Mouse (Mus musculus): ENCODE results near the gene Atxn7l1. TPM values are rescaled to one million over a fixed set of nuclear protein-coding genes. Genes with fewer than 3 reads are reported as not detected.

Gene Atxn7l1
- polyA plus RNA-seq, 1 experiment: 47.8 TPM

DNA sequence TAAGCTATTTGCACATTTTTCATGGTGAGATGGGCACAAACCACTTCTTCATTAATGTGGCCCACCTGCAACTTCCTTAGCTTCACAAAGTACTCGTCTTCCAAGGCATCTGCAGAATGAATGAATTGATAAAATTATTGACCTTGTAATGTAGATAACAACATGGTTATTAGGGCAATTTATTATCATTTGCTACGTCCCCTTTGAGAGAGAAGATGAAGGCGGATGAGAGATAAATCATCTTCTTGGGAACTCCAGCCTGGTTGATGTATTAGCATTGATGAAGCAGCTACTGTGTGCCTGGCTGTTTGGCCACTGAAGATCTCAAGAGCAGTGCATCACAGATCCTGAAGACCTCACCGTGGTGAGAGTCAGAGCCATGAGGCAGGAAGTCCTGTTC is 63.4 kb downstream of the Atxn7l1 start:
- 74% methylated on average over 4 of the region's 4 CpGs for WGBS
- Histone ChIP-seq H3K4me3 (replicated peaks; ENCODE audit: extremely low read depth, low read depth, low read length) (no peak overlapping the region), H3K4me1 (ENCODE audit: control insufficient read depth, insufficient read depth, low read length) (no peaks in the 10 kb centered on the region)
- DNase-seq: no peak
- TF ChIP-seq CTCF (IDR thresholded peaks at IDR 0.05; ENCODE audit: insufficient read depth, low read length) (no peak), POLR2A (IDR thresholded peaks at IDR 0.05; ENCODE audit: borderline replicate concordance, extremely low read depth, low read depth, low read length) (no peak)

DNA sequence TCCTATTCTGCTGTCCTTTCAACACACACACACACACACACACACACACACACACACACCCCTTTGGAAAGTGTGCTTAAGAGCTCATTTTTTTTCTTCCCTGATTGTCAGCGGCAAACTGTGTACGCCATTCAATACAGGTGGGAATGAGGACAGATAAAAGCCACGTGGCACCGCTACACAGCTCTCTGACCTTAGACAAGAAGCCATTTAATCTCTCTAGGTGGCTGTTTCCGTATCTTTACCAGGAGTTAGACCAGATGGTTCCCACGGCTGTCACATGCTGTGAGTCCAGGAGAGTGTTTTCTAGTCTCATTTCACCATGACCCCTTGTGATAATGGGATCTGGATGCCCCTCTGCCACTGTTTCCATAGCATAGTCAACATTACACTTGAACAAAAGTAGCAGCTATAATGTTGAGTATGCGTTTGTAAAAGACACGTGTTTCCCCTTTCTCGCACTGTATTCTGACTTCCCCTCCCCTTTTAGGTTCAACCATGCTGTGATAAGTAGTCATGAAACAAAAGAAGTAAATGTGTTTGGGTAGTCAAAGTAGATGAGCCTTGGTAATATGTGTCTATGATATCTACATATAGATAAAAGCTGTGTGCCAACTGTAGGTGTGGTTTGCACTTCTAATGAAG is 70.8 kb downstream of the Atxn7l1 start:
- no peak for TF ChIP-seq CTCF (IDR thresholded peaks at IDR 0.05; ENCODE audit: insufficient read depth, low read length)
- TF ChIP-seq POLR2A (IDR thresholded peaks at IDR 0.05; ENCODE audit: borderline replicate concordance, extremely low read depth, low read depth, low read length): no peak
- H3K4me3 ChIP-seq (replicated peaks; ENCODE audit: extremely low read depth, low read depth, low read length): no peak overlapping the region
- no peak for DNase-seq
- H3K4me1 ChIP-seq (ENCODE audit: control insufficient read depth, insufficient read depth, low read length): 0 out of 2 replicates have a peak, but pooled peaks cover 8% of the 10 kb centered on the region
- WGBS: 84% methylated on average over 9 of the region's 9 CpGs

DNA sequence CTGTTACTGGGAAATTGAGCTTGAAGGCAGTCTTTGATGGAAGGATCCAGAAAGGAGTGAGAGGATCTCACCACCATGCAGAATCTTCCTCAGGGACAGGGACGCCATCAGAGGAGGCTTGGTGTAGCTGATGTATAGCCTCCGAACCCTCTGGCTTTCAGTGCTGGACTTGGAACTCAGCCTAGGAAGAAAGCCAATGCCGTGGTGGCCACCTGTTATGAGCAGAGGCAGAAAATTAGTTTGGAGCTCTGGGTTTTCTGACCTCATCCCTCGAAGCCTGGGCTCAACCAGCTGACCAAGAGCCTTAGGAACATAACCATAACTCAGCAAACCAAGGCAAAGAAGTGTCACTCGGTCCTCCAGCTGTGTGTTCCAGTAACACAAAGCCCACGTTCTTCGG is 71.9 kb downstream of the Atxn7l1 start:
- TF ChIP-seq POLR2A (IDR thresholded peaks at IDR 0.05; ENCODE audit: borderline replicate concordance, extremely low read depth, low read depth, low read length): no peak
- no peak for TF ChIP-seq CTCF (IDR thresholded peaks at IDR 0.05; ENCODE audit: insufficient read depth, low read length)
- WGBS: 83% methylated on average over 7 of the region's 7 CpGs
- Histone ChIP-seq H3K4me1 (ENCODE audit: control insufficient read depth, insufficient read depth, low read length) (0 out of 2 replicates have a peak, but pooled peaks cover 8% of the 10 kb centered on the region), H3K4me3 (replicated peaks; ENCODE audit: extremely low read depth, low read depth, low read length) (no peak overlapping the region)
- no peak for DNase-seq

DNA sequence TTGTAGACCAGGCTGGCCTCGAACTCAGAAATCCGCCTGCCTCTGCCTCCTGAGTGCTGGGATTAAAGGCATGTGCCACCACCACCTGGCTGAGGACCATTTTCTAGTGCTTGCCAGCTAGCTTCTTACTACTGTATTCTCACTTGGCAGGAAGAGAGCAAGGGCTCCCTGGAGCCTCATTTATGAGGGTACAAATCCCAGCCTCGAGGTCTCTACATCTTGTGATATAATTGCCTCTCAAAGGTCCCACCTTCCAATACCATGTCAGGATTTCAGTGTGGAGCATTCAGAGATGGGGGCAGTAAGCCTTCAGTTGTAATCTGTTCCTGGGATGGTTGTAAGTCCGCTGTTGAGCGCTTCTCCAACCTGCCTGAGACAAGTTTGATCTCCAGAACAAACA is 72.6 kb downstream of the Atxn7l1 start:
- no peak for DNase-seq
- H3K4me3 ChIP-seq (replicated peaks; ENCODE audit: extremely low read depth, low read depth, low read length): no peak overlapping the region
- TF ChIP-seq CTCF (IDR thresholded peaks at IDR 0.05; ENCODE audit: insufficient read depth, low read length) (no peak), POLR2A (IDR thresholded peaks at IDR 0.05; ENCODE audit: borderline replicate concordance, extremely low read depth, low read depth, low read length) (no peak)
- H3K4me1 ChIP-seq (ENCODE audit: control insufficient read depth, insufficient read depth, low read length): 0 out of 2 replicates have a peak, but pooled peaks cover 8% of the 10 kb centered on the region
- 60% methylated on average over 5 of the region's 5 CpGs for WGBS

DNA sequence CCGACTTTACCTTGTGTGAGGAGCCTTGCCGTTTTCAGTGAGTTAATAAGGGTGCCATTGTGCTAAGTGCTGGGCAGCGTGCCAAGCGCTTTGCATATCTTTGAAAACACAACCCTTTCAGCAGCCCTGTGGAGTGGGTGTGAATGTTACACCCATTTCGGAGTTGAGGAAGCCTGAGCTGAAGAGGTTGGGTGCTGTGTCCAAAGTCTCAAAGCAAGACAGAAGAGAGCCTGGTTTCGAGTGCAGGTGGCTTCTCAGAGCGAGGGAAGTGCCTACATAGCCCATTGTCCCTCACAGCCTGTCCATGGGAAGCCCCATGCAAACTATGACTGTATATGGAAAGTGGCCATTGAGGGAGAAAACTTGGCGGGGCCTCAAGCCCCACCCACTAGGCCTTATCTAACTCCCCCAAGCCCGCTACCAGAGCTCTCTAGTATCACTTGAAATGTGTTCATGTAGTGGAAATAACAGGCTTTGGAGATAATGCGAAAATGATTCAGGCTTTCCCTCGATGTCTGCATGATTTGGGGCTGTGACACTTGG is 73.1 kb downstream of the Atxn7l1 start:
- WGBS: 35% methylated on average over 11 of the region's 11 CpGs
- no peak overlapping the region for H3K4me3 ChIP-seq (replicated peaks; ENCODE audit: extremely low read depth, low read depth, low read length)
- peak; percentile 50 for DNase-seq

DNA sequence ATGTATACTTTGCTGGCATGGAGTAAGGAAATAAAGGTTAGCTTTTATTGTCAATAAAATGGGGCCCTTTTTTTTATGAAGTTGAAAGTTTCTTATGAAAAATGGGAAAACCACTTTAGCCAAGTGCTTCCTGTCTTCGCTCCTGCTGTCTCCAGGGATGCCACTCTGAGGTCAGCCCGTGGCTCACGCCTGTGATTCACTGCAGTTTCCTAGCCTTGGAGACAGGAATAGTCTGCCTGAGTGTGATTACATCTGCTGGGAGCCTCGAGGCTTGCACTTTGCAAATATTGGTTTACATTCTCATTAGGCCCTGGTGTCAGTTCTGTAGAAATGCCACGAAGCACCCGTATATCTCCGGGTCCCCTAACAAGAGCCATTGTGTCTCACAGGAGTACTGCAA is 74.7 kb downstream of the Atxn7l1 start:
- no peak for TF ChIP-seq CTCF (IDR thresholded peaks at IDR 0.05; ENCODE audit: insufficient read depth, low read length)
- no peak for TF ChIP-seq POLR2A (IDR thresholded peaks at IDR 0.05; ENCODE audit: borderline replicate concordance, extremely low read depth, low read depth, low read length)
- 0 out of 2 replicates have a peak, but pooled peaks cover 8% of the 10 kb centered on the region for H3K4me1 ChIP-seq (ENCODE audit: control insufficient read depth, insufficient read depth, low read length)
- DNase-seq: no peak
- 55% methylated on average over 7 of the region's 7 CpGs for WGBS
- H3K4me3 ChIP-seq (replicated peaks; ENCODE audit: extremely low read depth, low read depth, low read length): no peak overlapping the region

More for the DNA sequence above, 73.1 kb downstream of the Atxn7l1 start:
- 0 out of 2 replicates have a peak, but pooled peaks cover 8% of the 10 kb centered on the region for H3K4me1 ChIP-seq (ENCODE audit: control insufficient read depth, insufficient read depth, low read length)
- TF ChIP-seq POLR2A (IDR thresholded peaks at IDR 0.05; ENCODE audit: borderline replicate concordance, extremely low read depth, low read depth, low read length) (no peak), CTCF (IDR thresholded peaks at IDR 0.05; ENCODE audit: insufficient read depth, low read length) (no peak)

DNA sequence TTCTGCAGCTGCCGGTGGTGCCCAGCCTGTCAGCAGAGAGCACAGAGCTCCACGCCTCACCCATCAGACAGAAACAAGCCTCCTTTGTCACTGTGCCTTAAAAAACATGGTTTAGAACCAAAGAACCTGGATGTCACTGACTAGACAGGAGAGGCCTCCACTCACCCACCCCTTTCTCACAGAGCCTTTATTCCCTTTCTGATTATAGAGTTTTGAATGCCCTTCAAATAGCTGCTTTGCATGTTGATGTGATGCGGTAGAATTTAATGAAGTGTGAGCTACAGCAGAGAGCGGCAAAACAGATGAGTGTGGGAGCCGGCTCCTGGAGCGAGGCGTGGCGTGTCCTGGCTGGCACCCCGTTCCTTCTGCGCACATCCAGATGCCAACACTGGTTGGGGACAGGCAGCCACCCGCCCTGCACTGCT is 77.6 kb downstream of the Atxn7l1 start:
- DNase-seq: no peak
- 74% methylated on average over 11 of the region's 11 CpGs for WGBS

DNA sequence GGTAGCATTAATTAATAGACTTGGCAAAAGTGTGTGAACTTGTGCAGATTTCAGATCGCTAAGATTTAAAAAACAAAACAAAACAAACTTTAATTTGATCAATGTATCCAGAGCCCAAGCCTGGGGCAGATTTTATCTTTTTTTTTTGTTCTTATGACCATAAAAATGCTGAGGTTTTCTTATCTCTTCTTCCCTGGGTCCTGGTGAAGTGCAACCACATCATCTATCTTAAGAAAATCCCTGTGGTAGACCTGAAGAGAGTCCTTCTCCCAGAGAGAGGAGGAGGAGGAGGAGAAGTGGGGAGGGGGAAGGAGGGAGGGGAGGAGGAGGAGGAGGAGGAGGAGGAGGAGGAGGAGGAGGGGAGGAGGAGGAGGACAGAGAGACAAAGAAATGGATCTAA is 78.5 kb downstream of the Atxn7l1 start:
- no peak overlapping the region for H3K4me3 ChIP-seq (replicated peaks; ENCODE audit: extremely low read depth, low read depth, low read length)
- TF ChIP-seq POLR2A (IDR thresholded peaks at IDR 0.05; ENCODE audit: borderline replicate concordance, extremely low read depth, low read depth, low read length): no peak
- TF ChIP-seq CTCF (IDR thresholded peaks at IDR 0.05; ENCODE audit: insufficient read depth, low read length): no peak
- 0 out of 2 replicates have a peak, but pooled peaks cover 2% of the 10 kb centered on the region for H3K4me1 ChIP-seq (ENCODE audit: control insufficient read depth, insufficient read depth, low read length)
- 71% methylated on average over 1 of the region's 1 CpGs for WGBS
- no peak for DNase-seq

More for the DNA sequence above, 77.6 kb downstream of the Atxn7l1 start:
- H3K4me3 ChIP-seq (replicated peaks; ENCODE audit: extremely low read depth, low read depth, low read length): no peak overlapping the region
- TF ChIP-seq POLR2A (IDR thresholded peaks at IDR 0.05; ENCODE audit: borderline replicate concordance, extremely low read depth, low read depth, low read length): no peak
- no peak for TF ChIP-seq CTCF (IDR thresholded peaks at IDR 0.05; ENCODE audit: insufficient read depth, low read length)
- 0 out of 2 replicates have a peak, but pooled peaks cover 6% of the 10 kb centered on the region for H3K4me1 ChIP-seq (ENCODE audit: control insufficient read depth, insufficient read depth, low read length)

DNA sequence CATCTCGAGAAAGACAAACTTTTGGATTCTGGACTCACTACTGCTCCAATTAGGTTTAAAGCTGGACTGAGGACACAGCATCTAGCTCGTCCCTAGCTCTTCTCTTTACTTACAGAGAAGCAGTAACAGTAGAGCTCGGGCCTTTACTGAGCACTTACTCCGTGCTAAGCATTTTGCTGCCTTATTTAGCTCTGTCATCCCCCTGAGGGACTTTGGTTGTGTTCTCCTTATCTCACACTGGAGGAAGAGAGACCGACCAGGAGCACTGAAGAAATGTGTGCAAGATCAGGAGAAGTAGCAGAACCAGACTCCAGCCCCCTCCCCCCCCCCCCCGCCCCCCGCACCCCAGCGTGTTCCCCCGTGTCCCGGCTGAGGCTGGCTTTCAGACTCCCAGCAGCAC is 79.1 kb downstream of the Atxn7l1 start:
- WGBS: 82% methylated on average over 10 of the region's 10 CpGs
- Histone ChIP-seq H3K4me3 (replicated peaks; ENCODE audit: extremely low read depth, low read depth, low read length) (no peak overlapping the region), H3K4me1 (ENCODE audit: control insufficient read depth, insufficient read depth, low read length) (no peaks in the 10 kb centered on the region)
- DNase-seq: no peak
- TF ChIP-seq CTCF (IDR thresholded peaks at IDR 0.05; ENCODE audit: insufficient read depth, low read length) (no peak), POLR2A (IDR thresholded peaks at IDR 0.05; ENCODE audit: borderline replicate concordance, extremely low read depth, low read depth, low read length) (no peak)

DNA sequence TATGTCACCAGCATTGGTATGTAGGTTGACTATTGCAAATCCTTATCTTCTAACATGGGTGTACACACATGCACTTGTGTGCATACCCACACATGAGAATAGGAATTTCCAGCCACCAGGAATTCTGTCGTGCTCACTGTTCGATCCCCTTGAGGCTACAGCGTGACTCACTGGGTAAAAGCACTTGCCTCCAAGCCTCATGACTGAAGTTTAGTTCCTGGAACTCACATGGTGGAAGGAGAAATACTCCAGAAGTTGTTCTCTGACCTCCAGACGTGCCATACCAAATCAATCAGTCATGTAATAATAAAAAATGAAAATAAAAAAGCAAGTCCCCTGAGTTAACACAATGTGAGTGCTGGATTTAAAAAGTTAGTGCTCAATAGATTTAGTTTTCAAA is 87.8 kb downstream of the Atxn7l1 start:
- TF ChIP-seq CTCF (IDR thresholded peaks at IDR 0.05; ENCODE audit: insufficient read depth, low read length): no peak
- no peak for TF ChIP-seq POLR2A (IDR thresholded peaks at IDR 0.05; ENCODE audit: borderline replicate concordance, extremely low read depth, low read depth, low read length)
- H3K4me3 ChIP-seq (replicated peaks; ENCODE audit: extremely low read depth, low read depth, low read length): no peak overlapping the region
- 53% methylated on average over 4 of the region's 4 CpGs for WGBS
- peaks cover 5% of the 10 kb centered on the region; the same call in 1 of the 2 replicates for H3K4me1 ChIP-seq (ENCODE audit: control insufficient read depth, insufficient read depth, low read length)
- no peak for DNase-seq

All from lung, adult 2 months (tissue).